Mouse (Mus musculus) CH12.LX (cell line): ENCODE measurements at regions not wholly inside any gene's neighbourhood (a gene's known extent, or its start where the extent isn't known, plus 50 kb on each side); places are given as distances from the start of the nearest gene placed in this dataset.
"Not testable (repeated sequence)": the region's sequence is repeated elsewhere in the genome, so short reads cannot be mapped to it uniquely, and the experiment has no call there.

Experiments used
- DNase-seq: peaks from one replicate; pipeline ENCODE4 v3.0.0-alpha.2; 2013; ENCODE audit errors: extremely low read depth
- H3K27ac ChIP-seq: 2 replicates; pipeline ENCODE4 v1.5.1; 2012; ENCODE audit warnings: low read depth, mild to moderate bottlenecking, control low read depth, moderate library complexity; ENCODE audit not compliant: insufficient read depth
- H3K27me3 ChIP-seq: replicated peaks from 2 replicates; pipeline ENCODE3; 2012; ENCODE audit warnings: inconsistent platforms
- H3K36me3 ChIP-seq, 2 experiments: replicated peaks in 1 of 2; 2 replicates each; pipeline versions ENCODE3 to v1.6.1; 2012; ENCODE audit warnings: inconsistent platforms in 1 of 2, low read length in 1 of 2, mild to moderate bottlenecking in 1 of 2, mixed read lengths in 1 of 2, moderate library complexity in 1 of 2; ENCODE audit not compliant: control insufficient read depth in 1 of 2, insufficient read depth in 1 of 2
- H3K4me1 ChIP-seq, 2 experiments: 2 replicates each; pipeline ENCODE4 v1.6.1; 2012; ENCODE audit warnings: inconsistent platforms in 1 of 2, moderate library complexity in 1 of 2; ENCODE audit not compliant: insufficient read depth in 2 of 2, control insufficient read depth in 1 of 2
- H3K4me2 ChIP-seq: 2 replicates; pipeline ENCODE4 v1.6.1; 2012; ENCODE audit warnings: low read depth, mild to moderate bottlenecking, control low read depth; ENCODE audit not compliant: poor library complexity, insufficient read depth, severe bottlenecking
- H3K4me3 ChIP-seq, 3 experiments: fragments of 150-350 bp in 1 of 3; sonication (generic) in 1 of 3; replicated peaks in 1 of 3; 2 replicates each; pipeline versions ENCODE3 to v1.5.1; 2011 to 2012; ENCODE audit warnings: low read depth in 2 of 3, low read length in 2 of 3, mild to moderate bottlenecking in 2 of 3, moderate library complexity in 2 of 3, control low read depth in 1 of 3, improper control_type of control experiment in 1 of 3, inconsistent platforms in 1 of 3, mixed read lengths in 1 of 3; ENCODE audit not compliant: poor library complexity in 1 of 3
- H3K79me2 ChIP-seq: replicated peaks from 2 replicates; pipeline ENCODE4 v1.6.1; 2012; ENCODE audit warnings: mild to moderate bottlenecking, moderate library complexity; ENCODE audit not compliant: control insufficient read depth, poor library complexity, insufficient read depth, severe bottlenecking; ENCODE audit errors: extremely low read depth
- H3K9ac ChIP-seq: 2 replicates; pipeline ENCODE4 v1.6.1; 2012; ENCODE audit warnings: low read depth, mild to moderate bottlenecking, control low read depth, moderate library complexity; ENCODE audit not compliant: insufficient read depth
- H3K9me3 ChIP-seq: replicated peaks from 2 replicates; pipeline ENCODE3; 2012; ENCODE audit warnings: low read length, inconsistent platforms, mixed read lengths
- BHLHE40 ChIP-seq: IDR thresholded peaks from 2 replicates; pipeline ENCODE4 v1.6.1; 2011; ENCODE audit warnings: mild to moderate bottlenecking, low read depth, low read length, improper control_type of control experiment
- CHD1 ChIP-seq: IDR thresholded peaks from 2 replicates; pipeline ENCODE4 v1.6.1; 2012; ENCODE audit warnings: low read depth, low read length, improper control_type of control experiment, inconsistent platforms
- CTCF ChIP-seq, 2 experiments: IDR thresholded peaks in 1 of 2; conservative IDR thresholded peaks in 1 of 2; 2 replicates each; pipeline ENCODE4 v1.5.1; 2011 to 2012; ENCODE audit warnings: low read depth in 2 of 2, low read length in 2 of 2, improper control_type of control experiment in 1 of 2, inconsistent platforms in 1 of 2, mild to moderate bottlenecking in 1 of 2, moderate library complexity in 1 of 2
- ELF1 ChIP-seq: IDR thresholded peaks from 2 replicates; pipeline ENCODE4 v1.6.1; 2014; ENCODE audit warnings: low read depth, mild to moderate bottlenecking, inconsistent platforms, low read length, improper control_type of control experiment
- EP300 ChIP-seq: IDR thresholded peaks from 2 replicates; pipeline ENCODE4 v1.6.1; 2011; ENCODE audit warnings: low read length, improper control_type of control experiment
- ETS1 ChIP-seq: conservative IDR thresholded peaks from 2 replicates; pipeline ENCODE4 v1.6.1; 2012; ENCODE audit warnings: low read depth, mild to moderate bottlenecking, inconsistent platforms, low read length, improper control_type of control experiment, moderate library complexity
- HCFC1 ChIP-seq: IDR thresholded peaks from 2 replicates; pipeline ENCODE4 v1.6.1; 2012; ENCODE audit warnings: low read depth, mild to moderate bottlenecking, inconsistent platforms, low read length, improper control_type of control experiment
- IRF4 ChIP-seq: IDR thresholded peaks from 2 replicates; pipeline ENCODE4 v1.6.1; 2014; ENCODE audit warnings: low read depth, mild to moderate bottlenecking, inconsistent platforms, low read length, improper control_type of control experiment
- JUN ChIP-seq: IDR thresholded peaks from 2 replicates; pipeline ENCODE4 v1.6.1; 2011; ENCODE audit warnings: low read depth, mild to moderate bottlenecking, low read length, improper control_type of control experiment, moderate library complexity; ENCODE audit not compliant: insufficient read depth
- KAT2A ChIP-seq: IDR thresholded peaks from 2 replicates; pipeline ENCODE4 v1.6.1; 2012; ENCODE audit warnings: low read length, improper control_type of control experiment, inconsistent platforms; ENCODE audit not compliant: insufficient replicate concordance
- MAFK ChIP-seq: IDR thresholded peaks from 2 replicates; pipeline ENCODE4 v1.6.1; 2011; ENCODE audit warnings: low read length, improper control_type of control experiment; ENCODE audit not compliant: insufficient replicate concordance
- MXI1 ChIP-seq: IDR thresholded peaks from 2 replicates; pipeline ENCODE4 v1.6.1; 2011; ENCODE audit warnings: mild to moderate bottlenecking, low read depth, low read length, improper control_type of control experiment
- NELFE ChIP-seq: IDR thresholded peaks from 2 replicates; pipeline ENCODE4 v1.6.1; 2011; ENCODE audit warnings: low read depth, low read length, improper control_type of control experiment
- NRF1 ChIP-seq: IDR thresholded peaks from 2 replicates; pipeline ENCODE4 v1.6.1; 2014; ENCODE audit warnings: low read depth, mild to moderate bottlenecking, inconsistent platforms, low read length, improper control_type of control experiment, moderate library complexity
- PAX5 ChIP-seq: IDR thresholded peaks from 2 replicates; pipeline ENCODE4 v1.6.1; 2012; ENCODE audit warnings: low read length, inconsistent platforms, mixed read lengths
- POLR2A ChIP-seq: IDR thresholded peaks from 2 replicates; pipeline ENCODE4 v1.6.1; 2011; ENCODE audit warnings: low read depth, mild to moderate bottlenecking, improper control_type of control experiment, low read length
- RAD21 ChIP-seq: IDR thresholded peaks from 2 replicates; pipeline ENCODE4 v1.6.1; 2011; ENCODE audit warnings: low read depth, mild to moderate bottlenecking, low read length, improper control_type of control experiment, moderate library complexity
- RCOR1 ChIP-seq: conservative IDR thresholded peaks from 2 replicates; pipeline ENCODE4 v1.6.1; 2012; ENCODE audit warnings: low read depth, mild to moderate bottlenecking, inconsistent platforms, low read length, improper control_type of control experiment
- SIN3A ChIP-seq: IDR thresholded peaks from 2 replicates; pipeline ENCODE4 v1.6.1; 2012; ENCODE audit warnings: low read length, improper control_type of control experiment, inconsistent platforms
- SMC3 ChIP-seq: IDR thresholded peaks from 2 replicates; pipeline ENCODE4 v1.6.1; 2011; ENCODE audit warnings: low read depth, low read length, improper control_type of control experiment
- TBP ChIP-seq: conservative IDR thresholded peaks from 2 replicates; pipeline ENCODE4 v1.6.1; 2011; ENCODE audit warnings: low read depth, low read length, improper control_type of control experiment
- USF2 ChIP-seq: conservative IDR thresholded peaks from 2 replicates; pipeline ENCODE4 v1.6.1; 2011; ENCODE audit warnings: low read depth, low read length, improper control_type of control experiment
- ZC3H11A ChIP-seq: IDR thresholded peaks from 2 replicates; pipeline ENCODE4 v1.6.1; 2012; ENCODE audit warnings: low read depth, mild to moderate bottlenecking, inconsistent platforms, low read length, improper control_type of control experiment
- ZKSCAN1 ChIP-seq: IDR thresholded peaks from 2 replicates; pipeline ENCODE4 v1.6.1; 2012; ENCODE audit warnings: low read depth, inconsistent platforms, low read length, improper control_type of control experiment, borderline replicate concordance
- ZMIZ1 ChIP-seq: IDR thresholded peaks from 2 replicates; pipeline ENCODE4 v1.6.1; 2012; ENCODE audit warnings: low read depth, mild to moderate bottlenecking, inconsistent platforms, low read length, improper control_type of control experiment
- ZNF384 ChIP-seq: IDR thresholded peaks from 2 replicates; pipeline ENCODE4 v1.6.1; 2012; ENCODE audit warnings: low read depth, low read length, improper control_type of control experiment, inconsistent platforms
- dilution Hi-C: fragments of 300-500 bp; cut with MboI; formaldehyde crosslinking; loops from 2 replicates; pipeline ENCODE4 v1.14.3; 2020; ENCODE audit warnings: low sequenced_read_pairs; ENCODE audit not compliant: extremely low pct_unique_long_range_greater_than_20kb, extremely low pct_ligation_motif_present
- in situ Hi-C: fragments of 300-500 bp; cut with MboI; formaldehyde crosslinking; loops from 3 replicates; pipeline ENCODE4 v1.14.3; 2019; ENCODE audit warnings: low sequenced_read_pairs, low pct_ligation_motif_present, low pct_unique_long_range_greater_than_20kb, mixed read lengths

DNA sequence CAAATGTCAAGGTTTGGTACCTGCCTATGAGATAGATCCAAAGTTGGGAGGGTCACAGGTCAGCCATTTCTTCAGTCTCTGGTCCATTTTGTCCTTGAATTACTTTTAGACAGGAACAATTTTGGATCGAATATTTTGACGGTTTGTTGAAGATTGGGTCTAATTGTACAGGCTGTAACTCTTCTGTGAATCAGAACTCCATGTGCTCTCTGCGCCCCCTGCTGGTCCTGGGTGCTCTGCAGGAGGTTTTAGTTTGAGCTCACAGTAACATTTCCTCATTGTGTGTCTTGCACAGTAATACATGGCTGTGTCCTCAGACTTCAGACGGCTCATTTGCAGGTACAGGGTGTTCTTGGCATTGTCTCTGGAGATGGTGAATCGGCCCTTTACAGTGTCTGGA lies 158.1 kb downstream of the Adam6a start:
- 0 out of 2 replicates have a peak overlapping the region, but pooled peaks have one; percentile 5 for H3K4me2 ChIP-seq
- DNase-seq, H3K9me3 ChIP-seq, H3K4me1 ChIP-seq, in situ Hi-C loops, H3K27ac ChIP-seq, H3K36me3 ChIP-seq, H3K79me2 ChIP-seq, dilution Hi-C loops, H3K9ac ChIP-seq, H3K4me3 ChIP-seq, H3K27me3 ChIP-seq: not testable (repeated sequence)
- TF ChIP-seq CTCF (conservative IDR thresholded peaks at IDR 0.05 in 1 of 2, IDR thresholded peaks at IDR 0.05 in 1 of 2; ENCODE audit: low read depth in 2 of 2, low read length in 2 of 2): peak in 1 of 2 experiments; percentile 20; a peak in 1 of 4 replicates

DNA sequence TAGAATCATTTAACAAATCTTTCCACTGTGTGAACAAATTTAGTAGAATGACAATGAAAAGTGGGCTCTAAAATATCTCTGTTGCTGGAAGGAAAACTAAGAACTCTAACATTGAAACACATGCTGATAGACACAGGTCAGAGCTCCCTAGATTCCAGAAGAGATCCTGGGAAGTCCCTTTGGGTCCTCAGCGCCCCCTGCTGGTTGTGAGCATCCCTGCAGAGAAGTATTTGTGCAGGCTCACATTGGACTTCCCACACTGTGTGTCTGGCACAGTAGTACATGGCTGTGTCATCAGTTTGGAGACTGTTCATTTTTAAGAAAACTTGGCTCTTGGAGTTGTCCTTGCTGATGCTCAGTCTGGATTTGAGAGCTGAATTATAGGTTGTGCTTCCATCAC lies 172.7 kb downstream of the Adam6a start:
- peak; percentile 24 to 50; a peak in 3 of 4 replicates for TF ChIP-seq CTCF (conservative IDR thresholded peaks at IDR 0.05 in 1 of 2, IDR thresholded peaks at IDR 0.05 in 1 of 2; ENCODE audit: low read depth in 2 of 2, low read length in 2 of 2)
- 0 out of 2 replicates have a peak, but pooled peaks have one; percentile 8 for TF ChIP-seq SMC3
- H3K4me3 ChIP-seq, H3K4me1 ChIP-seq, H3K9me3 ChIP-seq, H3K4me2 ChIP-seq, H3K36me3 ChIP-seq, dilution Hi-C loops, H3K27me3 ChIP-seq, H3K9ac ChIP-seq, in situ Hi-C loops, H3K79me2 ChIP-seq, H3K27ac ChIP-seq: not testable (repeated sequence)
- peak; percentile 11 for DNase-seq

DNA sequence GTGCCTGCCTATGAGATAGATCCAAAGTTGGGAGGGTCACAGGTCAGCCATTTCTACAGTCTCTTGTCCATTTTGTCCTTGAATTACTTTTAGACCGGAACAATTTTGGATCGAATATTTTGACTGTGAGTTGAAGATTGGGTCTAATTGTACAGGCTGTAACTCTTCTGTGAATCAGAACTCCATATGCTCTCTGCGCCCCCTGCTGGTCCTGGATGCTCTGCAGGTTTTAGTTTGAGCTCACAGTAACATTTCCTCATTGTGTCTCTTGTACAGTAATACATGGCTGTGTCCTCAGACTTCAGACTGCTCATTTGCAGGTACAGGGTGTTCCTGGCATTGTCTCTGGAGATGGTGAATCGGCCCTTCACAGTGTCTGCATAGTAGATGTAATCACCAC lies 192.1 kb downstream of the Adam6a start:
- Histone ChIP-seq H3K4me3 (no peak overlapping the region), H3K4me1 (no peaks in the 10 kb centered on the region), H3K36me3 (no peaks in the 10 kb centered on the region), H3K27ac (no peak overlapping the region), H3K79me2 (no peaks in the 10 kb centered on the region), H3K27me3 (peaks cover 2% of the 10 kb centered on the region), H3K4me2 (no peak overlapping the region), H3K9ac (no peak overlapping the region), H3K9me3 (no peaks in the 10 kb centered on the region)
- TF ChIP-seq MXI1: no peak
- TF ChIP-seq CHD1: no peak
- TF ChIP-seq TBP: no peak
- no peak for TF ChIP-seq USF2
- TF ChIP-seq JUN: no peak
- no peak for TF ChIP-seq NELFE
- no peak for TF ChIP-seq ZKSCAN1
- no peak for TF ChIP-seq ETS1
- no peak for TF ChIP-seq HCFC1
- no peak for TF ChIP-seq MAFK
- TF ChIP-seq BHLHE40: no peak
- no peak for TF ChIP-seq EP300
- no peak for TF ChIP-seq ZNF384
- TF ChIP-seq RAD21: peak; percentile 11
- TF ChIP-seq SMC3: peak; percentile 32
- TF ChIP-seq KAT2A: no peak
- TF ChIP-seq ZMIZ1: no peak
- TF ChIP-seq ELF1: no peak
- no peak for TF ChIP-seq NRF1
- no peak for TF ChIP-seq PAX5
- TF ChIP-seq ZC3H11A: no peak
- no peak for TF ChIP-seq IRF4
- peak; percentile 42 to 59; a peak in 2 of 4 replicates for TF ChIP-seq CTCF (conservative IDR thresholded peaks at IDR 0.05 in 1 of 2, IDR thresholded peaks at IDR 0.05 in 1 of 2; ENCODE audit: low read depth in 2 of 2, low read length in 2 of 2)
- TF ChIP-seq RCOR1: no peak
- no peak for TF ChIP-seq SIN3A
- TF ChIP-seq POLR2A: no peak
- in situ Hi-C loops: no loop called here
- peak; percentile 39 for DNase-seq
- dilution Hi-C loops: no loop called here
